ENCODE assay signal across 11 mouse cellular contexts in genomic region chr9:78782297-78782696, GRCm38 (mm10).
"Had no signal": no experiment of that assay in that cellular context is flagged by ENCODE, and none has a peak within 500 bp of the region (broad histone marks: within the 10 kb centered on the region; RNA-seq: fewer than 3 reads in every experiment).

No protein-coding gene starts in this region.

- ATAC-seq: midbrain, embryonic 13.5 days had no signal

- H3K4me2 ChIP-seq: limb, embryonic 13.5 days; midbrain, embryonic 13.5 days had no signal

- H3K9ac ChIP-seq: limb, embryonic 13.5 days; liver, embryonic 14.5 days; midbrain, embryonic 13.5 days had no signal

- H3K27ac ChIP-seq: limb, embryonic 13.5 days; liver, embryonic 14.5 days; midbrain, embryonic 13.5 days had no signal

- H3K36me3 ChIP-seq: limb, embryonic 13.5 days; midbrain, embryonic 13.5 days had no signal

- H3K4me3 ChIP-seq: limb, embryonic 13.5 days; midbrain, embryonic 13.5 days had no signal

- H3K4me1 ChIP-seq: midbrain, embryonic 13.5 days had no signal

- H3K9me3 ChIP-seq: limb, embryonic 13.5 days; midbrain, embryonic 13.5 days had no signal

- DNase-seq: kidney, adult 8-10 months; kidney, postnatal 25 days; left cerebral cortex, postnatal 4 days; lung, adult 18-20 months; lung, postnatal 36 days; right cerebral cortex, postnatal 4 days; spleen, adult 18-20 months; thymus, postnatal 4 days had no signal

- H3K27me3 ChIP-seq: midbrain, embryonic 13.5 days had no signal
